Mouse (Mus musculus): ENCODE results near the gene Cd9.

The Cd9 gene

GRCm38 (mm10) chr6:125494092-125494871 is at the start of gene Cd9:
TSS of gene Cd9 (minus strand) at chr6:125494791.
- DNase-seq (ENCODE audit: low spot score in 2 of 2), result peak; percentile 74 to 85

- no peak for DNase-seq (ENCODE audit: low spot score in 2 of 2)
These were observed 46.7 kb upstream of the Cd9 start for GRCm38 (mm10) chr6:125541296-125541695.

- DNase-seq (ENCODE audit: low spot score in 2 of 2), result no peak
These were observed 46.2 kb upstream of the Cd9 start for GRCm38 (mm10) chr6:125540826-125541225.

GRCm38 (mm10) chr6:125540199-125540598 is 45.6 kb upstream of the Cd9 start:
- DNase-seq (ENCODE audit: low spot score in 2 of 2), result no peak

- DNase-seq (ENCODE audit: low spot score in 2 of 2), result no peak
These were observed 44.8 kb upstream of the Cd9 start for GRCm38 (mm10) chr6:125539423-125539822.

GRCm38 (mm10) chr6:125538469-125538868 is 43.9 kb upstream of the Cd9 start:
- no peak for DNase-seq (ENCODE audit: low spot score in 2 of 2)

GRCm38 (mm10) chr6:125534990-125535389 is 40.4 kb upstream of the Cd9 start:
- DNase-seq (ENCODE audit: low spot score in 2 of 2), result no peak

- DNase-seq (ENCODE audit: low spot score in 2 of 2), result no peak
These were observed 38.6 kb upstream of the Cd9 start for GRCm38 (mm10) chr6:125533104-125533650.

GRCm38 (mm10) chr6:125529479-125529878 is 34.9 kb upstream of the Cd9 start:
- no peak for DNase-seq (ENCODE audit: low spot score in 2 of 2)

- no peak for DNase-seq (ENCODE audit: low spot score in 2 of 2)
These were observed 34.1 kb upstream of the Cd9 start for GRCm38 (mm10) chr6:125528614-125529200.

- no peak for DNase-seq (ENCODE audit: low spot score in 2 of 2)
These were observed 31.5 kb upstream of the Cd9 start for GRCm38 (mm10) chr6:125526066-125526465.

GRCm38 (mm10) chr6:125524027-125524426 is 29.4 kb upstream of the Cd9 start:
- DNase-seq (ENCODE audit: low spot score in 2 of 2), result no peak

- no peak for DNase-seq (ENCODE audit: low spot score in 2 of 2)
These were observed 27.1 kb upstream of the Cd9 start for GRCm38 (mm10) chr6:125521558-125522193.

GRCm38 (mm10) chr6:125515503-125516315 is 21.1 kb upstream of the Cd9 start:
- DNase-seq (ENCODE audit: low spot score in 2 of 2), result no peak

- no peak for DNase-seq (ENCODE audit: low spot score in 2 of 2)
These were observed 18.5 kb upstream of the Cd9 start for GRCm38 (mm10) chr6:125512950-125513596.

GRCm38 (mm10) chr6:125511196-125511595 is 16.6 kb upstream of the Cd9 start:
- DNase-seq (ENCODE audit: low spot score in 2 of 2), result no peak

GRCm38 (mm10) chr6:125510645-125511044 is 16.1 kb upstream of the Cd9 start:
- no peak for DNase-seq (ENCODE audit: low spot score in 2 of 2)

GRCm38 (mm10) chr6:125509783-125510182 is 15.2 kb upstream of the Cd9 start:
- no peak for DNase-seq (ENCODE audit: low spot score in 2 of 2)

- DNase-seq (ENCODE audit: low spot score in 2 of 2), result no peak
These were observed 11.8 kb upstream of the Cd9 start for GRCm38 (mm10) chr6:125506427-125506826.

- DNase-seq (ENCODE audit: low spot score in 2 of 2), result no peak
These were observed 10.2 kb upstream of the Cd9 start for GRCm38 (mm10) chr6:125504622-125505355.

Data from urinary bladder, postnatal 36 days (tissue).